Mouse (Mus musculus) frontal cortex, postnatal 10 days (tissue): ENCODE measurements around the gene Med22.

Experiments
- DNase-seq, 2 experiments: peaks; one replicate each; pipeline ENCODE4 v3.0.0; 2022; ENCODE audit warnings: low spot score in 2 of 2, mixed read lengths in 1 of 2

Gene Med22

DNA sequence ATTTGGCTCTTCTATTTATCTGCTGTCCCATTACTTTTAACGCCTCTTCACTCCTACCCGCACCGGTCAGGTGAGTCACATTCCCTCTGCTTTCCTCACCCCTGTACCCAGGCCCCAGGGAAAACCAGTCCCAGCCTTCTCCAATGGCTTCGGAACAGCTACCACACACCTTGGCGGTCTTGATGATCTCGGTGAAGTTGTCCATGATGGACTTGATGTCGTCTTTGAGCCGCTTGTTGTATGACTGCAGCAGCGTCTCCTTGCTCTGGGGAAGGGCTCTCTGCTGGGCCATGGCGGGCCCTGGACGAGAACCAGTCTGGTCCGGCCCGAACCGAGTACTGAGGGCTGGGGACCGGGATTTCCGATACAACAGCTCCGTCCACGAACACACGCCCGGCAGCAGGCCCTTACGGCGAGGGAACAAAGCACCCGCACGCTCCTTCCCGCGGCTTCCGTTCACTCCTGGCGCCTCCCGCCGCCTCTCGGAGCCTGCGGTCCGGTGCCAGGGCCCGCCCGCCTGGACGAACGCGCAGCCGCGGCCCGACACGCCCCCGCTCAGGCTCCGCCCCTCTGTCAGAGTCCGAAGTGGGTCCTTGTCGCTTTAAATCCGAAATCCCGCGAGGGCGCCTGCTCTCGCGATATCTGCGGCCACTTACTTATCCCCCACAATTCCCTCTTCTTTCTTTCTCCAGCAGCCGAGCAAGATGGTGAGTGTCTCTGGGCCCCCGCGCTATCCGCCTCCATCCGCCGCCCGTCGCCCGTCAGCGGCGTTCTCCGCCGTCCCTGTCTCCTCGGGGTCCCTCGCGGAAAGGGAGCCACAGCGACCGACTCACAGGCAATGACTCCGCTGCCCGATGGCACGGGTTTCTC, at the start of gene Med22, which contains the start of gene Rpl7a:
Gene Med22, minus strand, starts transcription at position 554 of the 870 bp plus-strand sequence.
Gene Rpl7a, plus strand, starts transcription at position 641 of the 870 bp plus-strand sequence.
- peak; percentile 99 to 100 for DNase-seq

DNA sequence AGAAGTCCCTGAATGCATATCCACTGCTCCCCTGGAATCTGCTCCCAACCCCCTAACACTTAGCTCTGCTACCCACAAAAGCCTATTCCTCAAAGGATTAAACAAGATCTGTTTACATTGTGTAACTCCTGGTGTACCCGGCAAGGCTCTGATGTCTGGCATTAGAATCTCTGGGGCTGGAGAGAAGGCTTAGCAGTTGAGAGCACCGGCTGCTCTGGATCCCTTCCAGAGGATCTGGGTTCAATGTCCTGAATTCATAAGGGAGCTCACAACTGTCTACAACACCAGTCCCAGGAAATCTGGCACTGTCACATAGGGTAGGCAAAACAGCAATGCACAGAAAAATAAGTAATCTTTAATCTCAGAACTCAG, 47.0 kb upstream of the Med22 start:
- DNase-seq = no peak

DNA sequence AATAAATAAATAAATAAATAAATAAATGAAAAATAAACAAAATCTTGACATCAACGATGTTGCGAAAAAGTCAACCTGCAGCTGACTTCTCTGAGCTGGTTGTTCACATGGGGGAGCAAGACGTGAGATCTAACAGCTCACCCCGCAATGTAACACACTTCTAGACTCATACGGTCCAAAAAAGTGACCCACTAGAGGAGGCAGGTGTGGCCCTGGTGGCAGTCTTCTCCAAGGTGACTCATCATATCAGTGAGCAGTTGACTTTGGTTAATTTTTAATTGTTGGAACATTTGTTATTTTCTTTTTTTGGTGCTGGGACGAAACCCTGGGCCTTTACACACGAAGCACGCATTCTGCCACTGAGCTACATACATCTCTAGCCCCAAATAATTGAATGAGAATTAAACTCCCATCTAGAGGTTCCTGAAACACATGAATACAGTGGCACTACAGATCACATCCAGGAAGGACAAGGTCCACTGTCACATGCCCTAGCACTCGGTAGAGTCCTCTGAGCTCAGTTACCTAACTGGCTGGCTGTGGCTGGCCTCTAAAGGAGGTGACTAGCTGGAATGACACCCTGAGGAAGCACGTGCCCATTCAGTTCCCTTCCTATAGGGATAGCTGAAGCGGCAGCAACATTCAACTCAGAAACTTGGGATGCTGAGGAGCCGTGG, 46.5 kb upstream of the Med22 start:
- DNase-seq = no peak

- no peak for DNase-seq
Measured at GRCm38 (mm10) chr2:26954735-26955395, 44.4 kb upstream of the Med22 start.

- DNase-seq = no peak
Measured at GRCm38 (mm10) chr2:26952866-26953265, 42.4 kb upstream of the Med22 start.

DNA sequence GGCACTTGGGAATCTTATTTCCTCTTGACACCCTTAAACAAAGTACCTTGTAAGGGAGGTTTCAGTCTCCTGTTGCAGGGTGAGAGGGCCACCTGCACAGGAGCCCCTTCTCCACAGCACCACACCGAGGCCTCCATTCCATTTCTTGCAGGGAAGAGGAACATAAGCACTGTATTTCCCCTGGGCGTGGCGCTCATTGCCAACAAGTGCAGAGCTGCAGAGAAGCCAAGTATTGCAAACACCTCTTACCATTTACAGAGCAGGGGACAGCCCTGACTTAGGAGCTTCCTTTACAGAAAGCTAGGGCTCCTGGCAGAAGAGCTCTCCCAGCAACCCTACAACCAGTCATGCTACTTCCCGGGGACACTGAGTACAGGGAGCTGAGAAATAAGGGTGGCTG, 41.7 kb upstream of the Med22 start:
- DNase-seq = no peak

GRCm38 (mm10) chr2:26951346-26951905, 40.9 kb upstream of the Med22 start:
- no peak for DNase-seq

- no peak for DNase-seq
Measured at GRCm38 (mm10) chr2:26950411-26950810, 39.9 kb upstream of the Med22 start.

GRCm38 (mm10) chr2:26943253-26943652, 32.8 kb upstream of the Med22 start:
- DNase-seq = no peak

DNA sequence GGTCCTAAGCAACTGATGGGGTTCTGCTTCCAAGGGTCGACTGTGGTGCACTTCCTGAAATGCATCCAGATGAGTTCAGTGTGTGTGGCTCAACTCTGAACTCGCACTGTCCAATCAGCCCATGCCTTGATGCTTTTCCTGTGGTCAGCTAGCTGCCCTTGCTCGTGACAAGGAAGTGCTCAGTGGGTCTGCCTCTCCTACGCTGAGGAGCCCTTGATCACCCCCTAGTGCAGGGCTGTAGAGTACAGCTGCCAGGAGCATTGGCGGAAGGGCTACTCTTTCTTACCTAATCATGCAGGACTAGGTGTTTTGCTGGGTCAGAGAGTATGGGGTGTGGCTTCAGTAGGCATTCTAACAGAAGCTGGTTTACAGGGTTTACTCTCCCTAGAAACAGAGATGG, 31.1 kb upstream of the Med22 start:
- no peak for DNase-seq

DNA sequence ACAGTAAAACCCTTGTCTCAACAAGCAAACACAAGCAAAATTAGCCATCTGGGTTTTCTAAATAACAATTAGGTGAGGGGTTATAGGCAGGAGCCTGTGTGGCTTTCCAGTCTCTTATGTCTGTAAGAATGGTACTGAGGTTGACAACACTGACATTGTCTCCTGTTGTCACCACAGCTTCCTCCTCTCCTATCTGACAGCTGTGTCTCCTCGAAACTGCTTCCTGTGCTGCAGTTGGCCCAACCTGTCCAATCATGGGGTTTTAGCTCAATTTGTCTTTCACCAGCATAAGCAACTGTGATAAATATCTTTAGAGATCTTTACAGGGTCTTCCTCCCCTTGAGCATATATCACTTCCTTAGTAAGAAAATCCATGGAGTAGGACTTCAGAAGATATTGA, 25.9 kb upstream of the Med22 start:
- DNase-seq = no peak

DNA sequence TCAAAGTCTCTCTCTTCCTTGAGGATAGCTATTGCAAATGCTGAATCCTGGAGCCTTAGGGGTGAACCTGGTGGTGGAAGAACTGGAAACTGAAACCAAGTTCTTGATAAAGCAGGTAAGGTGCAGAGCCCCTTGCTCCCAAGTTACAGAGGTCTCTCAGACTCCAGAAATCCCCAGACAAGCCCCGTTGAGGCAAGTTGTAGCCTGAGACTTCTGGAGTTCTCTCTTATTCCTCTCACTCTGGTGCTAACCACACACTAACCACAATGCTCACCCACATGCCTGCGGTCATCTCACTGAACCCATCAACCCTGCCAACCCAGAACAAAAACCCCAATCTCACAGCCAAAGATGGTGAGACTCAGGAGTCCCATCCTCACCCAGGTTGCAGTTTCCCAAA, 24.8 kb upstream of the Med22 start:
- no peak for DNase-seq

DNA sequence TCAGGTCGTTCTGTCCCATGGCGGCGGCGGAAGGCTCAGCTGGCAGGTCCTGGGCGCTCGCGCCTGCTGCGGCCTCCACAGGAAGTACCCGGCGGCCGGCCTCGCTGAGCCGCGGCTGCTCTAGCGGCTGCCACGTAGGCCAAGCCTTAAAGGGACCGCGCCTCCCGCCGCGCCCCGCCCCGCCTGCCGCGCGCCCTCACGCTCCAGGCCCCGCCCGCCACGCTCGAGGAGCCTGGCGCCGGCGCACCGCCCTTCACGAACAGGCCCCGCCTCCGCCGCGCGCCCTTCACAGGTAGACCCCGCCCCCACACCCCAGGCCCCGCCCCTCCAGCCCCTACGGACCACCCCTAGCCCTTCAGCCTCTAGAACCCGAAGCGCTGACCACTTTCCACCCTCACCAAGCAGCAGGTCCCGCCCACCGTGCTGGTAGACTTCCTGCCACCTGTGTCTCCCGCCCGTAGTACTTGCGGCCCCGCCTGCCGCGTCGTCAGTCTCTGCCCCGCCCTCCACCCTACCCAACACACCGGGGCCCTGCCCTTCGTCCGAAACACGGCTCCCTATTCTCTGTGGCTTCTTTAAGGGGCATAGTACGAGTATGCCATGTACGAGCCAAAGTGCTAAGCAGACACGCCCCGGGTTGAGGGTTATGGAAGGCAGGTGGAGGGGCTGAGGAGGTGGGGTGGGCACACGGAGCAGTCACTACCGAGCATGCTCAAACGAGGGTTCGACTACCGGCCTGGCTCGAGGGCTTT, 23.0 kb upstream of the Med22 start, which contains the start of the genes Surf4 and Stkld1:
Gene Surf4, minus strand, starts transcription at position 625 of the 752 bp plus-strand sequence.
Gene Stkld1, plus strand, starts transcription at position 744 of the 752 bp plus-strand sequence.
- peak; percentile 82 to 89 for DNase-seq

- DNase-seq = peak in 1 of 2 experiments; percentile 25
Measured at GRCm38 (mm10) chr2:26932473-26933303, 22.2 kb upstream of the Med22 start.

- peak in 1 of 2 experiments; percentile 50 for DNase-seq
Measured at GRCm38 (mm10) chr2:26930390-26930789, 19.9 kb upstream of the Med22 start.

DNA sequence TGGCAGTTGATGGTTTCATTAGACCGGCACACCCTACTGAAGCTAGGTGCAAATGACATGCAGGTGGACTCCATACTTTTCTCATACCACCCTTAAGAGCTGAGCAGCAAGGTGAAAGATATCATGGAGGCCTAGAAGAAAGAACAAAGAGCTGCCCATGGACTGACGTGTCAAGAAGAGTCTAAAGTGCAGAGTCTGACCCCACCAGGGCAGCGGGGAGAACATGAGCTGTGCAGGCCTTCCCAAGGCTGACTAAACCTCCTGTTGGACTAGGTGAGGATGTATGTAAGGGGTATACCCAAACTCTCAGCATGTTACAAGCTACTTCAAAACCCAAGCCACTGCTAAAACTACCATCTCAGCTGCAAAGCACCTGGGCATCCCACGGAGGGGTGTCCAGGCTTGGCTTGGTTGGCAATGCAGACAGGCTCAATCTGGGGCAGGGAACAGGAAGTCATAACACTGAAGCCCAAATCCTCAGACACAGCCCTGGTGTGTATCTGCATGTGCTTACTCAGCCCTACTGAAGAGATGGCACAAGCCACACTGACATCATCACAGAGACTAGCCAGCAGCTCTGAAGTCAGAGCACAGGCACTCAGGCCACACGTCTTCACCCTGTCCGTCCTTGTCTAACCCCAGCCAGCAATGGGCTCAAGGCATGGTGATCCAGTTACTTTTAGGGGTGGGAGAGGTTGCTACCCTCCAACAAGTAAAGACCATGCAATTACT, 17.4 kb upstream of the Med22 start:
- no peak for DNase-seq

DNA sequence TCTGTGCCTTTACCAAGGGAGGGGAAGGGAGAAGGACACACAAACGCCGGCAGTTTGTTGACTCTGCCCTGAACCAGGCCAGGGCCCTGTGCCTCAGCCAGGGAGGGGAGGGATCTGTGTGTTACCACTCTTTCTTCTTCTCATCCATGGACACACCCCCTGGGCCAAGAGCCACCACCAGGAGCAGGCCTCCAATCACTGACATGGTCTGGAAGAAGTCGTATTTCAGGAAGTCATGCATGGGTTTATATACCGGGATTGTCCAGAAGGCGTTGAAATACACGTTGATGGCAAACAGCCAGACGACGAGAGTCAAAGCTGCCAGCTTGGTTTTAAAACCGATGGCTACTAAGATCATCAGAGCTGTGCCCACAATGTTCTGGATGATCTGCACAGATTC, 11.3 kb upstream of the Med22 start:
- DNase-seq = no peak

DNA sequence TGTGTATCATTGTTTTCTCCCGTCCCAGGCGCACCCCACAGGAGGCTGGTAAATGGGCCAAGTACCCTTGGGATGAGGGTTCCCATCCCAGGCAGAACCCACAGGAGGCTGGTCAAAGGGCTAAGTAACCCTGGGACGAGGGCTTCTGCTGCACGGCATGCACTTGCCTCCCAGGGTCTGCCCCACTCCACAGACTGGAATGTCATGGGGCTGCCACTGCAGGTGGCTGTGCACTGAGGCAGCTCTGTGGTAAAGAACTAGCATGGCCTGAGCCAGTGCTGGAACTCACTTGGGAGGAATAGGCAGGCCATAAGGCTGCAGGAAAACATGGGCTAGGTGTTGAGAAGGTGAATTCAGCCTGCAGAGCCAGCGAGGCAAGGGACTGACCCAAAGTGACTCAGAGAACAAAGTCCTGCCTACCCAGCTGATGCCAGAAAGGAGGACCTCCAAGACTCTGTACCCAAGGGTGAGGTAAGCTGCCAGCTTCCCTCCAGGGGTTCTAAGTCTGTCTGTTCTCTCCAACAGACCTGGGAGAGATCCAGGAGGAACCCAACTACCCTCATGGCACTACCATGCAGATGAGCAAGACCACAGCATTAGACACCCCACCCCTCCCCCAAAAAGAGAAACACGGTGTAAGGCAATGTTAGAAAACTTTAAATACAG, 9.8 kb upstream of the Med22 start:
- no peak for DNase-seq

- no peak for DNase-seq
Measured at GRCm38 (mm10) chr2:26919684-26920083, 9.2 kb upstream of the Med22 start.
